Mouse (Mus musculus): ENCODE results near the gene Lmo1. TPM values are rescaled to one million over a fixed set of nuclear protein-coding genes. Genes with fewer than 3 reads are reported as not detected.

Lmo1 gene
- 14.4 and 16.9 TPM in 2 replicates for polyA plus RNA-seq (2015; fragmentation: Nextera tagmentation; extraction: Ambion mirVana)

- Histone ChIP-seq H3K9ac (peak within 1 kb of the TSS; percentile 77), H3K36me3 (no peaks in the 10 kb centered on the region), H3K9me3 (no peaks in the 10 kb centered on the region), H3K4me1 (peaks cover 25% of the 10 kb centered on the region), H3K4me2 (replicated peaks) (peak within 1 kb of the TSS; percentile 98), H3K27me3 (peaks cover 59% of the 10 kb centered on the region), H3K4me3 (peak within 1 kb of the TSS; percentile 75), H3K27ac (0 out of 2 replicates have a peak within 1 kb of the TSS, but pooled peaks have one; percentile 22)
- ATAC-seq (ENCODE audit: low FRiP score, low read depth): peak; percentile 68
- 2% methylated on average over 37 of the region's 67 CpGs for WGBS
Measured at GRCm38 (mm10) chr7:109174949-109175669, at the start of gene Lmo1. Gene Lmo1 (minus strand): TSS chr7:109175207.

GRCm38 (mm10) chr7:109221716-109222110 lies 46.7 kb upstream of the Lmo1 start:
- no peak for ATAC-seq (ENCODE audit: low FRiP score, low read depth)

GRCm38 (mm10) chr7:109220766-109221715 lies 46.0 kb upstream of the Lmo1 start:
- Histone ChIP-seq H3K27ac (no peak overlapping the region), H3K4me1 (no peaks in the 10 kb centered on the region), H3K9ac (no peak overlapping the region), H3K36me3 (no peaks in the 10 kb centered on the region), H3K4me3 (no peak overlapping the region), H3K4me2 (replicated peaks) (no peak overlapping the region), H3K27me3 (no peaks in the 10 kb centered on the region), H3K9me3 (no peaks in the 10 kb centered on the region)
- 61% methylated on average over 20 of the region's 20 CpGs for WGBS
- ATAC-seq (ENCODE audit: low FRiP score, low read depth): no peak

More at GRCm38 (mm10) chr7:109221716-109222110, 46.7 kb upstream of the Lmo1 start:
- Histone ChIP-seq H3K27ac (no peak overlapping the region), H3K9ac (no peak overlapping the region), H3K9me3 (no peaks in the 10 kb centered on the region), H3K27me3 (no peaks in the 10 kb centered on the region), H3K4me2 (replicated peaks) (no peak overlapping the region), H3K4me3 (no peak overlapping the region), H3K4me1 (no peaks in the 10 kb centered on the region), H3K36me3 (no peaks in the 10 kb centered on the region)
- WGBS: 80% methylated on average over 15 of the region's 15 CpGs

GRCm38 (mm10) chr7:109220026-109220425 lies 45.0 kb upstream of the Lmo1 start:
- no peak overlapping the region for H3K4me2 ChIP-seq (replicated peaks)
- no peaks in the 10 kb centered on the region for H3K9me3 ChIP-seq
- 91% methylated on average over 4 of the region's 4 CpGs for WGBS
- H3K36me3 ChIP-seq: no peaks in the 10 kb centered on the region
- H3K27ac ChIP-seq: no peak overlapping the region
- no peaks in the 10 kb centered on the region for H3K27me3 ChIP-seq
- ATAC-seq (ENCODE audit: low FRiP score, low read depth): no peak
- no peak overlapping the region for H3K4me3 ChIP-seq
- H3K4me1 ChIP-seq: no peaks in the 10 kb centered on the region
- no peak overlapping the region for H3K9ac ChIP-seq

- ATAC-seq (ENCODE audit: low FRiP score, low read depth): no peak; the same call in 1 of the 2 replicates
- Histone ChIP-seq H3K4me1 (no peaks in the 10 kb centered on the region), H3K27me3 (no peaks in the 10 kb centered on the region), H3K4me3 (no peak overlapping the region), H3K9me3 (no peaks in the 10 kb centered on the region), H3K27ac (no peak overlapping the region), H3K36me3 (no peaks in the 10 kb centered on the region), H3K4me2 (replicated peaks) (no peak overlapping the region), H3K9ac (no peak overlapping the region)
- WGBS: 45% methylated on average over 5 of the region's 5 CpGs
Measured at GRCm38 (mm10) chr7:109218977-109219271, 43.9 kb upstream of the Lmo1 start.

- peak; percentile 70 for ATAC-seq (ENCODE audit: low FRiP score, low read depth)
- WGBS: 72% methylated on average over 2 of the region's 2 CpGs
Measured at GRCm38 (mm10) chr7:109218130-109218976, 43.3 kb upstream of the Lmo1 start.

GRCm38 (mm10) chr7:109209804-109210203 lies 34.8 kb upstream of the Lmo1 start:
- WGBS: 45% methylated on average over 2 of the region's 2 CpGs
- no peak for ATAC-seq (ENCODE audit: low FRiP score, low read depth)
- no peaks in the 10 kb centered on the region for H3K27me3 ChIP-seq
- no peak overlapping the region for H3K4me3 ChIP-seq
- no peak overlapping the region for H3K27ac ChIP-seq
- H3K9me3 ChIP-seq: no peaks in the 10 kb centered on the region
- no peaks in the 10 kb centered on the region for H3K36me3 ChIP-seq
- H3K4me2 ChIP-seq (replicated peaks): no peak overlapping the region
- no peak overlapping the region for H3K9ac ChIP-seq
- no peaks in the 10 kb centered on the region for H3K4me1 ChIP-seq

More at GRCm38 (mm10) chr7:109218130-109218976, 43.3 kb upstream of the Lmo1 start:
- Histone ChIP-seq H3K4me1 (no peaks in the 10 kb centered on the region), H3K4me3 (no peak overlapping the region), H3K9ac (no peak overlapping the region), H3K4me2 (replicated peaks) (no peak overlapping the region), H3K27ac (no peak overlapping the region), H3K9me3 (no peaks in the 10 kb centered on the region), H3K27me3 (no peaks in the 10 kb centered on the region), H3K36me3 (no peaks in the 10 kb centered on the region)

GRCm38 (mm10) chr7:109207811-109208210 lies 32.8 kb upstream of the Lmo1 start:
- WGBS: 75% methylated on average over 4 of the region's 4 CpGs
- H3K27ac ChIP-seq: no peak overlapping the region
- no peaks in the 10 kb centered on the region for H3K36me3 ChIP-seq
- H3K4me3 ChIP-seq: no peak overlapping the region
- H3K4me2 ChIP-seq (replicated peaks): no peak overlapping the region
- ATAC-seq (ENCODE audit: low FRiP score, low read depth): no peak
- H3K9ac ChIP-seq: no peak overlapping the region
- H3K4me1 ChIP-seq: peaks cover 3% of the 10 kb centered on the region; the same call in 1 of the 2 replicates
- no peaks in the 10 kb centered on the region for H3K27me3 ChIP-seq
- H3K9me3 ChIP-seq: no peaks in the 10 kb centered on the region

- 68% methylated on average over 2 of the region's 2 CpGs for WGBS
- H3K4me3 ChIP-seq: no peak overlapping the region
- no peak overlapping the region for H3K4me2 ChIP-seq (replicated peaks)
- no peaks in the 10 kb centered on the region for H3K36me3 ChIP-seq
- no peaks in the 10 kb centered on the region for H3K9me3 ChIP-seq
- no peak overlapping the region for H3K27ac ChIP-seq
- H3K27me3 ChIP-seq: no peaks in the 10 kb centered on the region
- H3K4me1 ChIP-seq: peaks cover 3% of the 10 kb centered on the region; the same call in 1 of the 2 replicates
- no peak overlapping the region for H3K9ac ChIP-seq
- ATAC-seq (ENCODE audit: low FRiP score, low read depth): no peak
Measured at GRCm38 (mm10) chr7:109206358-109206757, 31.4 kb upstream of the Lmo1 start.

- Histone ChIP-seq H3K4me3 (no peak overlapping the region), H3K9me3 (no peaks in the 10 kb centered on the region), H3K36me3 (no peaks in the 10 kb centered on the region), H3K27me3 (no peaks in the 10 kb centered on the region), H3K27ac (no peak overlapping the region), H3K9ac (no peak overlapping the region), H3K4me2 (replicated peaks) (no peak overlapping the region), H3K4me1 (peaks cover 3% of the 10 kb centered on the region; the same call in 1 of the 2 replicates)
- ATAC-seq (ENCODE audit: low FRiP score, low read depth): no peak
- WGBS: 30% methylated on average over 3 of the region's 3 CpGs
Measured at GRCm38 (mm10) chr7:109203140-109203539, 28.1 kb upstream of the Lmo1 start.

GRCm38 (mm10) chr7:109200559-109200958 lies 25.6 kb upstream of the Lmo1 start:
- no peaks in the 10 kb centered on the region for H3K27me3 ChIP-seq
- no peaks in the 10 kb centered on the region for H3K36me3 ChIP-seq
- no peak overlapping the region for H3K27ac ChIP-seq
- WGBS: 75% methylated on average over 3 of the region's 3 CpGs
- no peak for ATAC-seq (ENCODE audit: low FRiP score, low read depth)
- H3K4me1 ChIP-seq: peaks cover 22% of the 10 kb centered on the region
- H3K4me2 ChIP-seq (replicated peaks): no peak overlapping the region
- no peak overlapping the region for H3K9ac ChIP-seq
- no peaks in the 10 kb centered on the region for H3K9me3 ChIP-seq
- no peak overlapping the region for H3K4me3 ChIP-seq
